Mouse (Mus musculus) heart, postnatal 0 days (tissue): ENCODE measurements around the gene Tada2b. TPM values are rescaled to one million over a fixed set of nuclear protein-coding genes. Genes with fewer than 3 reads are reported as not detected.

ENCODE experiments used
- ATAC-seq: fragments of 200-750 bp; cut with Nextera tagmentation; 2 replicates; pipeline ENCODE4 v1.8.0; 2017; ENCODE audit warnings: low read depth, moderate number of reproducible peaks, moderate library complexity; ENCODE audit not compliant: insufficient read depth
- DNase-seq: peaks from one replicate; pipeline ENCODE4 v3.0.0-alpha.2; 2016; ENCODE audit warnings: low spot score
- H3K27ac ChIP-seq: fragments of 300-500 bp; sonication (generic); 2 replicates; pipeline ENCODE4 v1.5.1; 2014; ENCODE audit warnings: low read depth, mild to moderate bottlenecking
- H3K27me3 ChIP-seq: fragments of 300-500 bp; sonication (generic); 2 replicates; pipeline ENCODE4 v1.6.1; 2014; ENCODE audit warnings: low read length, mixed read lengths; ENCODE audit not compliant: control insufficient read depth, insufficient read depth
- H3K36me3 ChIP-seq: fragments of 300-500 bp; sonication (generic); replicated peaks from 2 replicates; pipeline ENCODE4 v1.6.1; 2014; ENCODE audit warnings: low read length, mixed read lengths; ENCODE audit not compliant: control insufficient read depth, insufficient read depth
- H3K4me1 ChIP-seq: fragments of 300-500 bp; sonication (generic); 2 replicates; pipeline ENCODE4 v1.6.1; 2014; ENCODE audit warnings: antibody characterized with exemption; ENCODE audit not compliant: control insufficient read depth, insufficient read depth
- H3K4me2 ChIP-seq: fragments of 300-500 bp; sonication (generic); 2 replicates; pipeline ENCODE4 v1.6.1; 2014; ENCODE audit warnings: low read depth, mild to moderate bottlenecking, low read length, moderate library complexity
- H3K4me3 ChIP-seq: fragments of 300-500 bp; sonication (generic); 2 replicates; pipeline ENCODE4 v1.5.1; 2014; ENCODE audit warnings: low read depth, low read length
- H3K9ac ChIP-seq: fragments of 300-500 bp; sonication (generic); replicated peaks from 2 replicates; pipeline ENCODE4 v1.6.1; 2014; ENCODE audit warnings: low read depth, low read length, mixed read lengths
- H3K9me3 ChIP-seq: fragments of 300-500 bp; sonication (generic); replicated peaks from 2 replicates; pipeline ENCODE4 v1.6.1; 2016; ENCODE audit warnings: low read length; ENCODE audit not compliant: control insufficient read depth
- CTCF ChIP-seq: IDR thresholded peaks from 2 replicates; pipeline ENCODE4 v1.5.1; 2016; ENCODE audit warnings: antibody characterized with exemption, control low read depth, low read depth
- EP300 ChIP-seq: IDR thresholded peaks from 2 replicates; pipeline ENCODE4 v1.6.1; 2016; ENCODE audit warnings: antibody characterized with exemption, low read depth
- WGBS: fragments of 180-500 bp; shearing (Covaris S2); extraction: QIAGEN DNeasy Blood & Tissue Kit; methylation state at CpG from one replicate; pipeline ENCODE4 v1.1.7; 2014; 5-methylcytosine and 5-hydroxymethylcytosine counted together
- polyA plus RNA-seq: library from polyadenylated mRNA; unstranded; fragments of >200 nt; fragmentation: Nextera tagmentation; extraction: Ambion mirVana; gene quantifications from 2 replicates; pipeline ENCODE4 v1.2.1, GENCODE M21; 2015
- total RNA-seq: library from RNA; depleted of rRNA; stranded (reverse); fragments of >200 nt; gene quantifications from 2 replicates; pipeline ENCODE4 v1.2.3, GENCODE M21; 2014; ENCODE audit warnings: low replicate concordance; rRNA removed

The Tada2b gene
- total and polyA plus RNA-seq, 2 experiments from 2014 or later, result 1.7 to 10.3 TPM

GRCm38 (mm10) chr5:36429551-36429950 lies 54.5 kb downstream of the Tada2b start:
- 78% methylated on average over 3 of the region's 3 CpGs for WGBS

GRCm38 (mm10) chr5:36427831-36428230 lies 56.3 kb downstream of the Tada2b start:
- Histone ChIP-seq H3K9ac (no peak overlapping the region), H3K4me2 (no peak overlapping the region), H3K36me3 (no peaks in the 10 kb centered on the region), H3K27me3 (peaks cover 14% of the 10 kb centered on the region), H3K27ac (no peak overlapping the region), H3K4me3 (no peak overlapping the region), H3K4me1 (no peaks in the 10 kb centered on the region), H3K9me3 (no peaks in the 10 kb centered on the region)
- no peak for TF ChIP-seq EP300
- TF ChIP-seq CTCF, result no peak
- ATAC-seq, result no peak
- no peak for DNase-seq
- 51% methylated on average over 11 of the region's 11 CpGs for WGBS

More at GRCm38 (mm10) chr5:36429551-36429950, 54.5 kb downstream of the Tada2b start:
- Histone ChIP-seq H3K27me3 (peaks cover 11% of the 10 kb centered on the region; the same call in 1 of the 2 replicates), H3K36me3 (no peaks in the 10 kb centered on the region), H3K4me1 (no peaks in the 10 kb centered on the region), H3K27ac (no peak overlapping the region), H3K9ac (no peak overlapping the region), H3K9me3 (no peaks in the 10 kb centered on the region), H3K4me3 (no peak overlapping the region), H3K4me2 (no peak overlapping the region)
- TF ChIP-seq CTCF, result no peak
- ATAC-seq, result no peak
- DNase-seq, result no peak

GRCm38 (mm10) chr5:36426404-36426803 lies 57.7 kb downstream of the Tada2b start:
- ATAC-seq (no peak), DNase-seq (no peak)
- TF ChIP-seq EP300 (no peak), CTCF (no peak)
- H3K27me3 ChIP-seq, result peaks cover 14% of the 10 kb centered on the region
- no peak overlapping the region for H3K4me3 ChIP-seq
- H3K36me3 ChIP-seq, result no peaks in the 10 kb centered on the region
- 76% methylated on average over 5 of the region's 5 CpGs for WGBS
- peaks cover 3% of the 10 kb centered on the region; the same call in 1 of the 2 replicates for H3K9me3 ChIP-seq
- H3K4me1 ChIP-seq, result no peaks in the 10 kb centered on the region
- H3K9ac ChIP-seq, result no peak overlapping the region
- H3K27ac ChIP-seq, result no peak overlapping the region
- H3K4me2 ChIP-seq, result no peak overlapping the region

GRCm38 (mm10) chr5:36424676-36425075 lies 59.4 kb downstream of the Tada2b start:
- Histone ChIP-seq H3K27me3 (peaks cover 14% of the 10 kb centered on the region), H3K4me3 (no peak overlapping the region), H3K9ac (no peak overlapping the region), H3K9me3 (peaks cover 3% of the 10 kb centered on the region; the same call in 1 of the 2 replicates), H3K4me1 (no peaks in the 10 kb centered on the region), H3K4me2 (no peak overlapping the region), H3K27ac (no peak overlapping the region), H3K36me3 (no peaks in the 10 kb centered on the region)
- TF ChIP-seq CTCF (no peak), EP300 (no peak)
- DNase-seq, result no peak
- no peak for ATAC-seq

Other genes with a start within 250 kb of the Tada2b start
- 19.2 and 32.6 TPM in 2 replicates for gene Sorcs2, start 86.1 kb downstream of the Tada2b start, total RNA-seq
- 3.3 and 3.7 TPM in 2 replicates for gene Sorcs2, start 86.1 kb downstream of the Tada2b start, polyA plus RNA-seq
- 30.1 and 37.1 TPM in 2 replicates for gene Grpel1, start 19.3 kb downstream of the Tada2b start, total RNA-seq
- gene Grpel1, start 19.3 kb downstream of the Tada2b start, polyA plus RNA-seq, result 82.8 and 84.0 TPM in 2 replicates
- gene Ccdc96, start 303 bp upstream of the Tada2b start, total RNA-seq, result not detected in 2 replicates
- 0.19 and 0.25 TPM in 2 replicates for gene Ccdc96, start 303 bp upstream of the Tada2b start, polyA plus RNA-seq
- 3.9 and 10.2 TPM in 2 replicates for gene Tbc1d14, start 109.0 kb upstream of the Tada2b start, total RNA-seq
- 7.7 and 8.3 TPM in 2 replicates for gene Tbc1d14, start 109.0 kb upstream of the Tada2b start, polyA plus RNA-seq
- 52.6 and 81.9 TPM in 2 replicates for gene D5Ertd579e, start 211.7 kb upstream of the Tada2b start, total RNA-seq
- gene D5Ertd579e, start 211.7 kb upstream of the Tada2b start, polyA plus RNA-seq, result 21.8 and 28.5 TPM in 2 replicates